Mouse (Mus musculus): ENCODE results near the gene Ttc7b. TPM values are rescaled to one million over a fixed set of nuclear protein-coding genes. Genes with fewer than 3 reads are reported as not detected.

The Ttc7b gene
- total RNA-seq, 2 experiments from 2014 or later = 78.9 to 85.6 TPM

DNA sequence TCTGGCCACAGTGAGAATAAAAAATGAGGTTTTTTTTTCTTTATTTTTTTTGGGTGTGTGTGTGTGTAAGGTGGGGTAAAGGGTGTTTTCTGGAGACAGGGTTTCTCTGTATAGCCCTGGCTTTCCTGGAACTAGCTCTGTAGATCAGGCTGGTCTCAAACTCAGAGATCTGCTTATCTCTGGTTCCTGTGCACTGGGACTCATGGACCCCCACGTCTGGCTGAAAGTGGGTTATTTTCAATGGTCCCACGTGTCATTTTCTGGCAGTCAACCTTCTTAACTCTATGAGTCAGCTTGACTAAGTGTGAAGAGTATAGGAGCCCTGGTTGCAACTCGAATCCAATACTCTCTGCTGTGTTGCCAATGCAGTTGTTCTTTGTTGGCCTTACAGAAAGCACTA lies 127.1 kb downstream of the Ttc7b start:
- intact Hi-C loops (cut with DNase I) = no loop called here
- DNase-seq = no peak

DNA sequence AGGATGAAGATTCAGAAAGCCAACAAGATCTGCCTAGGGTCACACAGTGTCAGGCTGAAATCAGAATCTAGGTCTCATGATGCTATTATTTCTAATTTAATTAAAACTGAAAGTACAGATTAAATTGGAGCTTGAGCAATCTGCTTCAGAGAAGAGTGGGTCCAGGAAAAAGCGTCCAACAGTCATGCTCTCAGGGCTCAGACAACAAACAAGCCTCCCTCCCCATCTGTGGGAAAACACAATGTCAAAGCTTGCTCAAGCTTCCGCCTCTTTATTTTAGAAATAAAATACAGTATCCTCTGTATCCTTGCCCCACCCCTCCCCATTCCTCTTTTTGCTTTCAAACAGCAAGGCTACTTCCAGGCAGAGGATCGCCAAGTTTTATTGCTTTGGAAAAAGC lies 127.5 kb downstream of the Ttc7b start:
- intact Hi-C loops (cut with DNase I) = no loop called here
- DNase-seq = no peak

DNA sequence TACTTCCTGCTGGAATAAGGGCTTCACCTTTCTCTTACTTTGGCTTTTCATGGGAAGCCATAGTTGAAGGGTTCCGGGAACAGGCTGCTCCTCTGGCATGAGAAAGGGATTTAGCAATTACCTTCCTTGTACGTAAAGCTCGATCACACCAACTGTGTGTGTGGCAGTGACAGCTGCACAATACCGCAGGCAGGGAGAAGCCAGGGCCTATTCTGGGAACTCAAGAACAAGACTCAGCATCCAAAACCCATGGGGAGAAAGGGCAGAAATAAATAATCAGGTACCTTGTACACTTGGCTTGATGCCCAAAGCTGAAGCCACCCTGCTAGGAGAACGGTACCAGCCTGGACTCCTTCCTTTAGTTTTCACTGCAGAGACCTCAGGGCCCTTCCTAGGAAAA lies 128.2 kb downstream of the Ttc7b start:
- intact Hi-C loops (cut with DNase I) = no loop called here
- DNase-seq = peak; percentile 31

DNA sequence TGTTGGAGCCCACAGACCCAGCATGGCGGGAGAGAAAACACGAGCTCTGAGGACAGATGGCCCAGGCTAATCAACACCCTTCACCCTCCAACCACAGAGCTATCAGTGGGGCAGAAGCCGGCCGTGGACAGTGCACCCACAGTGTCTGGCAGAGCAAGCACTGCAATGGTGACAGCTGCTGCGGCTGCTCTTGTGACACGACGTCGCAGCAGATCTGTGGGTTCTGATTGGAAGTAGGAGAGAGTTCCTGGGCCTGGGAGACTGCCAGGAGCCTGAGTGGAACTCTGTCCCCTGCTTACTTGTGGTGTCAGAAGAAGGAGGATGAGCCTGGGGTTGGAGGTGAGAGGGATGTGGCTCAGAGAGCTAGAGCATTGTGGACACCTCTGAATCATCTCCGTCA lies 128.7 kb downstream of the Ttc7b start:
- intact Hi-C loops (cut with DNase I) = no loop called here
- DNase-seq = peak; percentile 63

DNA sequence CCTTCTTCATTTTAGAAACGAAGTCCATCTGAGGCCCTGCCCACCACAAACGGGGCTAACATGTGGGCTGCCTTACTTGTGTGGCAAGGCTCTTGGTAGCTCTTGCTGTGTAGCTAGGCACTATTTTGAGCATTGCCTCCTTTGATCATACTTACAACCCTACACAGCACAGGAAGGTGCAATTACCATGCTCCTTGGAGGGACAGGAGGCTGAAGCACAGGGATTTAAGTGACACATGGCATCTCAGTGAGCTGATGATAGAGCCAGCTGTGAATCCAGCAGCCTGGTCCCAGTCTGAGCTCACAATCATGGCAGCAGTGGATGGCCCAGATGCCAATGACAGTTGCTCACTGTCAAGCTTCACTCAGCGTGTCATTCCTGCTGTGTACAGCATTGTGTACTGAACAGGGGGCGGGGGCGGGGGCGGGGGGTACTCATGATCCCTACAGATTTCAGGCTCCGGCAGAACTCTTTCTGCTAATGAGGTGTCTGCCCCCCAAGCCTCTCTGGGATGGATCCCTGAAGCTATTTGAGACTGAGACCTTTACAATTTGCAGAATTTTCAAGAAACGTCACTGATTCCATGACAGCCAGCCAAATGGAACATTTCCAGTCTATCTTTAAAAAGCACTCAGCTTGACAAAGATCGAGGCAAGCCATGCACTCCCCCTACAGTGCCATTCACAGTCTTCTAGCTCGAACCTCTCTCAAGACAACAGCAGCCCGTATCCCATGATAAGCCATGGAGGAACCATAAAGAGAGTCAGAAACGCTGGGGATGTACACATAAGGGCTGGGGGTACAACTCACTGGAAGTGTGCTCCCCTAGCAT lies 130.5 kb downstream of the Ttc7b start:
- DNase-seq = peak; percentile 19

DNA sequence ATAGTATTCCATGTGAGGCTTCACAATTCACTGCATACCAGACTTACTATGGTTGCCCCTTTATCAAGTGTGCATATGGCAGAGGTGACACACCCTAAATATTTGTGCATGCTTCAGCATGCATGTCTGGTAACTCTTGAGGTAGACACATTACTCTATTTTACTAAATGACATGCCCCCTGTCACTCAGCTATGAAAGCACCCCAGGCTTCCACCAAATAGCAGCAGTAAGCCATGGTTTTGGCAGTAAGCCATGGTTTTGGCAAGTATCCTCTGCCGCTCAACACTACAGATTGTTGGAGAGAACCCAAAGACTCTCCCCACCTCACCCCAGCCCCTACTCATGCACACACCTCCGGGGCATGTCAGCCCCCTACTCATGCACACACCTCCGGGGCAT lies 134.4 kb downstream of the Ttc7b start:
- intact Hi-C loops (cut with DNase I) = no loop called here
- peak; percentile 37 for DNase-seq

More for the DNA sequence above, 130.5 kb downstream of the Ttc7b start:
- intact Hi-C loops (cut with DNase I) = no loop called here

DNA sequence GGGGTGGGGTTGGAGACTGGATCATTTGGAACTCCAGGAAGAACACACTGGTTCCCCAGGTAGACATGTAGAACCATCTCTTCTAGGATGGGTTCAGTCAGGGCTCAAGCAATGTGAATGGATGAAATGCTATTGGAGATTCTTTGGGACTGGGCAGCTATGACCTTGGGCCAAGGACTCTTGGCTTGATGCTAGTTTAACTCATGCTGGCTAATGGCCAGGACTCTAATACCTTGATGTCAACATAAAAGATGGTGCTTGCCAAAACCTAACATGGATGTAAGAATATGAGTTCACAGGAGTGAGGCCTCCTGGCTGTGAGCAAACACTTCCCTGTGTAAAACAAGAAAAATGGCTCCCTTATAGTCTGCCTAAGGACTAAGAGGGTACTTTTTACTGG lies 138.1 kb downstream of the Ttc7b start:
- intact Hi-C loops (cut with DNase I) = no loop called here
- no peak for DNase-seq

DNA sequence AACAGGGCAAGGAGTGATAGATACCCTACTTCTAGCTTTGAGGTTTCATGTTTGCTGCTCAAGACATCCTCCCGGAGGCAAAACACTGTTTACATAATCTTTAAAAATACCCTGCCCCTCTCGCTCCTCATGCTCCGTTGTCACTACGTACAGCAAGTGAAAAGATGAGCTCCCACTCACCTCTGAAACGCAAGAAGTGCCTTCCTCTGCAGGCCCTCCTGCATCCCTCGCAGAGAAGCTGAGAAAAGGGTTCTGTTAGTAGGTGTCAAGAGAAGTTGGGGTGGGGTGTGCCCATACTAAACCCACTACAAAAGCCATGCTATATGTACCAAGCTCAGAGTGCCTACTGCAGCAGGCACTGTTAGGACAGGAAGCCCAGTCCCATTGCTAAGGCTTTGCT lies 138.7 kb downstream of the Ttc7b start:
- intact Hi-C loops (cut with DNase I) = no loop called here
- no peak for DNase-seq

DNA sequence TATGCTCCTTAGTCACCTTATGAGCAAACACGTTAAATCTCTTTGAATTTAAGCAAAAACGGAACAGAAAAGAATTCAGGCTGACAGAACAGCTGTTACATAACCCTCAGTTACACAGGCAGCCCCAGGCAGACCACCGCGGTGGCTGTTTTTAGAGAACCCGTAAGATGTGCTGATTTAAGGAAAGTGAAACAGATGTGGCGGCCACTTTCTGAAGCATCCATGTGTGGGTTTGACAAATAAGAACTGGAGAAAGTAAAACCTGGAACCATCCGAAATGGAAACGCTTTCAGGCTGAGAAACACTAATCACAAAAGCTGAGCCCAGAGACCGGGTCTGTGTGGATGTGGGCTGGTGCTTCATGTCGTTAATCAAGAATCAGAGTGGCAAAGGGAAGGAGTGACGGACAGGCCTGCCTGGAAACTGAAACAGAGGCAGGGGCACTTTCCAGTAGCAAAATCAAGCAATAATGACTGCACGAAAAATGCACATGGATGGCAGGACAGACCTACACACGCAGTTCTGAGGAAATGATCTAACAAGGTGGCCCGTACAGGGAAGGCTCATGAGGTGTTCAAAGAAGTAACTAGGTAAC lies 139.8 kb downstream of the Ttc7b start:
- no peak for DNase-seq

DNA sequence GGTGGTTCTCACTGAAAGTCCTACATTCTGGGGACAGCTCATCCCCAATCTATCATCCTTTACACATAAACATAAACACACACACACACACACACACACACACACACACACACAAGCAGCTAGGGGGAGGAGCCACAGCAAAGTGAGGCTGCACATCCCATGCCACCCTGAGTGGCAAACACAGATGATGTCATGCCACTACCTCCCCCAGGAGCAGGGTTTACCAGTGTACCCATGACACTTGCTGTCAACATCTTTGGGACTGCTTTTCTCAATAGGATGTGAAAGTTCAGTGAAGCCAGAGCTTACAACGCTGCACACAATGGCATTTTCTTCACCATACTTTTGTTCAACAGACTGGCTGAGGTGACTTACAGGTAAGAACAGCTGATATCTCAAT lies 140.8 kb downstream of the Ttc7b start:
- intact Hi-C loops (cut with DNase I) = no loop called here
- DNase-seq = no peak

More for the DNA sequence above, 139.8 kb downstream of the Ttc7b start:
- intact Hi-C loops (cut with DNase I) = no loop called here

DNA sequence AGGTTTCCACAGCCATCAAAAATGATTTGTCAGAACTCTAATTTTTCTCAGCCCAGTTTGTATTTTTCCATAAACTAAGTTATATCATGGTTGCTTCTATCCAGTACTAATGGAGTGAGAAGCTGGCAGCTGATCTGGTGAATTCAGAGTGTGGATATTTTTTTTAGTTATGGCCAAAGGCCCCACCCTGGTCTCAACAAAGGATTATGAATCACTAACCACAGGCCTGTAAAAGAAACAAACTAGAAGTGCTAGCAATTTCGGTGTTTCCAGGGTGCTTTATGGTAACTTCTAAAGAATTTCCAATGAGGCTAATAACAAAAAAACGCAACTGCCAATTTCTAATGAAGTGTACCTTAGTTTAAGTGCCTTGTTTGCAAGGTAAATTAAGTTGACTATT lies 142.4 kb downstream of the Ttc7b start:
- intact Hi-C loops (cut with DNase I) = no loop called here
- DNase-seq = no peak

DNA sequence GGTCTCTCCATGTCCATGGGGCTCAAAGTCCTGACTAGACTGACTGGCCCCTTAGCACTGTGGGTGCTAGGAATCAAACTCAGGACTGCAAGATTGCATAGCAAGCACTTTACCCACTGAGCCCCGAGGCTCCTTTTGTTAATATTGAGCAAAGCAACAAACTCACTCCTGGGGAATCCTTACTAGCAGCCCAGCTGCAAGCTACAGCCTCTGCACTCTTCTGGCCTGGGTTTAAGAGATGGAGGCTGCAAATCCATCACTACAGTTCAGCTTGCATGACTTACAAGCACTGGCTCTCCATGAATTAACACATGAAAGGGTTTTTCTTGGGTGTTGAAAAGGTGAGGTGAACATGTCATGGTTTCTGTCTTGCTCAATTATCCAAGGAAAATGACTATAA lies 142.8 kb downstream of the Ttc7b start:
- no peak for DNase-seq
- intact Hi-C loops (cut with DNase I) = no loop called here

DNA sequence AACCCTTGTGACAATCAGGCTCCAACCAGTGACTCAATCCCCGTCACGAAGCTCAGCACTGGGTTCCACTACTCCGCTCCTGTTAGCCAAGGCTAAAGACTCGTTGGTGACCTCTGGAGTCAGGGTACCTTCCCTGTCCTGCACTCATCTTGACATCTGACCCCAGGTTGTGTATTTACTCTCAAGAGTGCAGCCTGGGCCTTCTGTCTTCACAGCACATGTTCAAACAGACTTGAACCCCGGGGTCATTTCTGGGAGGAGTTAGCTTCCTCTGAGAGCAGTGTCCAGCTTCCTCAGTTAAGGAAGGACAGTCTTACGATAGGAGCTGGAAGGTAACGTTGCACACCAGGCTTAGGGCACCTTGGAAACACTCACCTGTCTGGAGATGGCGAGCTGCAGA lies 144.8 kb downstream of the Ttc7b start:
- intact Hi-C loops (cut with DNase I) = no loop called here
- DNase-seq = no peak

DNA sequence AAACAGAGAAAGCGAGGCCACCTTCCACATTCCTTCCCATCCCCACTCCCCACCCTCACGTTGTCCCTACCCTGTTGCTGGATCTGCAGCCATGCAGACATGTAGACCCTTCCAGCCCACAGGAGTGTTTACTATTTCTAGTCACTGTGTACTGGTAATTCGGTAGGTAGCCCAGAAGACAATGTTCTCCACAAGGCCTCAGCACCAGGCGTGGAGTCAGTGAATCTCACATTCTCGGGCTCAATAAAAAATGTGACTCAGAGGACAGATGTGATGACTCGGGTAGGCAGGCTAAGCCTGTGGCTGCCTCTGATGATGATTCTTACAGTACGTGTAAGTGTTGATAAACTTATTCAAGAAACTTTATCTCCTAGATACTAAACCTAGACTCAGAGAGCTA lies 147.8 kb downstream of the Ttc7b start:
- intact Hi-C loops (cut with DNase I) = no loop called here
- no peak for DNase-seq

DNA sequence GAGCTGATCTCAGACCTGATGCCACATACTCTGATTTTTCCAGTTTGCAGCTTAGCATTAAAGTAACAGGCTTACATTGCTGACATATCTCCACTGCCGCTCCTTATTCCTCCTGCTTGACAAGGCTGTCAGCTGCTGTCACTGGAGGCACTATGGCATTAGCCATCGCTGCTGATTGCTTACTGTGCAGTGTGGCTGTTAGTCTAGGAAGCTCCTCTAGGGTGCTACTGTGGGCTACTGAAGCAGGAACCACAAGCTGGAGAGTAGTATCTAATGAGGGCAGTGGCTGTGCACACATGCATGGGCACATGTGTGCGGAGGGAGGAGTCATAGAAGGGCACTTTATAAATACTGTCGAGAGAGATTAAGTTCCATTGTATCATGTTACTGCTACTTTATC lies 148.6 kb downstream of the Ttc7b start:
- DNase-seq = no peak
- intact Hi-C loops (cut with DNase I) = no loop called here

DNA sequence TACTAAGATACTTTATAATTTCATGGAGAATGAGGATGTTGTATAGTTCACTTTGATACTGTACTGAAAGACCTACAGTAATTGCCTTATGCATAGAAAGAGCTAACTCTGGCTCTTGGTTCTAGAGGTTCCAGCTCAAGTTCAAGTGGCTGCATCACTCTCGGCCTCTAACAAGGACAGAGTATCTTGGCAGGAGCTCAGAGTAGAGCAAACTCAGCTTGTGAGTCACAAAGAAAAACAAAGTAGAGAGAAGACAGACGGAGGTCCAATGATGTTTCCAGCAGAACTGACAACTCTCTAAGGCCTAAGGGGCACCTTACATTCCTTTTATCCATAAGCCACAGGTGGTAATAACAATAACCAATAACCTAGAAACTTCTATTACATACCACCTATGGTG lies 150.8 kb downstream of the Ttc7b start:
- intact Hi-C loops (cut with DNase I) = loop anchor here (10.0 kb wide), 1 partner anchor 105 kb away; no protein-coding TSS in a partner anchor

DNA sequence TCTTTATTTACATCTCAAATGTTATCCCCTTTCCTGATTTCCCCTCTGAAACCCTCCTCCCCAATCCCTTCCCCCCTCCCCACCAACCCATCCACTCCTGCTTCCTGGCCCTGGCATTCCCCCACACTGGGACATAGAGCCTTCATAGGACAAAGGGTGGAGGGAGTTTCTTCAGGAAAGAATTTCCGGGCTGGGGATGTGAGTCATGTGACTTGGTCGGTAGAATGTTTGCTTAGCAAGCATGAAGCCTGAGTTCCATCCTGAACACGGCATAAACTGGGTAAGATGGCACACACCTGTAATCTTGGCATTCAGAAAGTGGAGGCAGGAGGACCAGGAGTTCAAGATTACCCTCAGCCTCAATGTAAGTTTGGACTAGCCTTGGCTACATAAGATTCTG lies 151.4 kb downstream of the Ttc7b start:
- intact Hi-C loops (cut with DNase I) = loop anchor here (10.0 kb wide), 1 partner anchor 106 kb away; no protein-coding TSS in a partner anchor
- DNase-seq = no peak

More for the DNA sequence above, 150.8 kb downstream of the Ttc7b start:
- no peak for DNase-seq

DNA sequence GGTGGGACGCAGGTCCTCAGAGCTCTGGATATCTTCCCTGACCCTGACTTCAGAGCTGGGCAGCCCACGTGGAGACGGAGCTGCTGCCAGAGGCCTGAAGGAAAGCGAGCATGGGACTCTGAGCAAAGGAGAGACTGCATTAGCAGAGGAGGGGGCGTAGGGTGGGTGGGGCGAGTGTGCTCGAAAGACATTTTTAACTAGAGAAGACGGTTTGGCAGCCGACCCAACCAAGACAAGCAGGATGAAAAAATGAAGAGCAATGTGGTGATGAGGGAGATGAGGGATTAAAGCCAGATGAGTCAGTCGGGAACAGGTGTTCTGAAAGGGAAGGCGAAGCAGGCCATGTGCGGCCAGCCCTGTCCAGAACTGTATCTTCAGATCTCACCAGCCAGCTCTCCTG lies 159.3 kb downstream of the Ttc7b start:
- intact Hi-C loops (cut with DNase I) = loop anchor here (10.0 kb wide), 1 partner anchor 113 kb away; no protein-coding TSS in a partner anchor
- DNase-seq = no peak

DNA sequence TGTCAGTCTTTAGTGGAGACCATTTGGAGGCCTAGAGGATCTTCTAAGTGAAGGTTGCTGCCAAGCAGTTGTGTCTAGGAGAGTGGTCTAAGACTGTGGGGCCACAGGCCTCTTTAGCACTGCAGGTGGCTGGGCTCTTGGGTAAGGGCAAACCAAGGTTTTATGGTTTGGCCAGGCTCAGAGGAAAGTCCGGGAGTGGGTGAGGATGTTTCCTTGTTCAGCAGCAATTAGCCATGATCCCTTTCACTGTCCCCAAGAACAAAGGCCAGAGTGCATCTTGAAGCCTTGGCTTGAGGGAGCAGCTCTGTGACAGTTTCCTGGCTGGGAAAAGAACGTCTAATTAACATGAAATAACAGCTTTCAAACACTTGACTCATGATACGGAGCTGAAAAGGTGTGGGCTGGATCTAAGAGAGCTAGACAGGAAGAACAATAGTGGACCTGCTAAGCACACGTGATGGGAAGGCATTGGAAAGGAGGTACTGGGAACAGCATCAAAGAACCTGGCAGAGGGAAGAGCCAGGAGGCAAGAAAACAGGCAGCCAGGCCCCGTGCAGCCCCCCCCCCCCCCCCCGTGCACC lies 162.5 kb downstream of the Ttc7b start:
- intact Hi-C loops (cut with DNase I) = no loop called here
- DNase-seq = no peak

DNA sequence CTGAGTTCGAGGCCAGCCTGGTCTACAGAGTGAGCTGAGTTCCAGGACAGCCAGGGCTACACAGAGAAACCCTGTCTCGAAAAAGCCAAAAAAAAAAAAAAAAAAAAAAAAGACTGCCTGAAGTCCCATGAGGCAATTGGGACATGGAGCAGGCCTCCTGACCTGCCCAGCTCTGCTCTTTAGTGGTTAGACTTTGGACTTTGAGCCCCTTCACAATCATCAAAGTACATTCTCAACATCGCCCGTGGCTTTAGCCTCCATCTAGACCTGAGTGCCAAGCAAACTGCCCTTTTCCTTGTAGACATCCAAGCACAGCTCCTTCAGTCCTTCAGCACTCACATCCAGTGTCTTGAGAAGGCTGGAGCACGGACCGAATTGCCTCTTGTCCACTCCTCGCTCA lies 164.2 kb downstream of the Ttc7b start:
- intact Hi-C loops (cut with DNase I) = no loop called here
- DNase-seq = no peak

DNA sequence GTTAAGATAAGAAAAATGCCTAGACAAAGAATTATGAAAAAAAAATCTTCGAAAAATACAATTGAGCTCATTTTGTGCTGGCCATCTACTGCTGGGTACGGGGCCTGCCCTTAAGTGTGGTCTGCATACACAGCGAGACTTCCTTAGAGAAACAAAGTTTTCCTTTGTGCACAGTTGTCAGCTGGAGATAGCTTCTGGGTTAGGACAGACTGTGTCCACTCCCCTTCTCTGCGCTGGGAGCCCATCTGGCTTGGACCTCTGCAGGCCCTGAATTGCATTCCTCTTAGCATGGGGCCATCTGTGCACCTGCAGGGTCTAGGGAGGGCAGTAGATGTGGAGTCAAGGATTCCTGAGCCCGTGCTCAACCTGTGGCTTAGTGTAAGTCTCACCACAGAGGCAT lies 165.1 kb downstream of the Ttc7b start:
- DNase-seq = no peak
- intact Hi-C loops (cut with DNase I) = no loop called here

DNA sequence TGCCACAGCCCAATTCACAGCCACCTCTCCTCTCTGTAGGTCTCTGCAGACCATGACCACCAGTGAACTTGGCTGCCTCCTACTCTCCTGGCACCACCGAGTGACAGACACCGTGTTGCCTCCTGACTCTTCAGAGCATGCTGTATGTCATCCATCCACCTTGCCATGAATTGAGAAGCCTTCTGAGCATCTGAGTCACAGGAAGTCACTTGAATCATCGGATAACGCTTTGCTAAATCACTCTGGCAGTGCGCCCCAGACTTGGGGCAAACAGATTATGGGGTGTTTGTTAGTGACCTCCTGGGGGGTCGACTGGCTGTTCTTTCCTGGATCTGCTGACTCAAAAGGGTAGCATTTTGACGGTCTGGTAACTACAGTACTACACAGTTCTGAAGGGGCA lies 166.7 kb downstream of the Ttc7b start:
- DNase-seq = peak; percentile 10
- intact Hi-C loops (cut with DNase I) = no loop called here
